Mouse (Mus musculus) urinary bladder, postnatal 25 days (tissue): ENCODE results near the gene Supt6.

Experiments used
- DNase-seq: peaks from one replicate; pipeline ENCODE4 v3.0.0; 2022; ENCODE audit warnings: low spot score

The Supt6 gene

DNA sequence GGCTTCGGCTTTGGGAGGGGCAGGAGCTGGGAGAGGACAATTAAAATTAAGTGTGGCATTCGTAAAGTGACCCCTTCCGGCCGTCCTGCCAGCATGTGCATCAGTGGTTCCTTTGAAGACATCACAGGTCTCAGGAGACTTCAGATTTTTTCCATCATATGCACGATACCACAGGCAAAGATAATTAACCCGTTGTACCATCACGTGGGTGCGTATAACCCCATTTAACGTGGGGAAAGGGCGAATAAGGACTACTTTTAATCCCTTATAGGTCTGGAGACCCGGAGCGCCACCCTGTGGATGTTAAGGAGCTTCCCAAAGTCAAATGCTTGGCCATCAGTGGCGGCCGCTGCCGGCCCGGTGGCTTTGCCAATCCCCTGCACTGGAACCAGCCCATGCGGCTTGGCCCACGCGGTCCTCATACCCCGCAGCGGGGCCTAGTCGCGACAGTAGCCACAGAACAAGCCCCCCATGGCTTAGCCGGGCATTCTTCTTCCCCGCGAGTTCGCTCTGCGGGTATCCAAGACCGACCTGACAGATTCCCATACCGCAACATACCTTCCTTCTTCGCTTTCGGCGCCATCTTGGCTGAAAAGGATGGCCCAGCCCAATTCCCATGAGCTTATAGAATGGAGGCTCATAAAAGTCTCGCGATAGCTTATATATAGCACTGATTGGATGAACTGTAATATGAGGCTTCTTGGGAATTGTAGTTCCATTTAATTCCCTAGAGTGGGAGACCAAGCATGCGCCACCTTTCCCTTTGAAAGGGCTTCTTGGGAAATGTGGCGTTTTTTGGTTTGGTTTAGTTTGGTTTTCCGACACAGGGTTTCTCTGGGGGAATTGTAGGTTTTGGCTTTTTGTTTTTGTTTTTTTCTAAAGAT is 62.6 kb downstream of the Supt6 start, which contains the start of gene Rpl23a:
Gene Rpl23a, minus strand, starts transcription at position 624 of the 884 bp plus-strand sequence.
- peak; percentile 67 for DNase-seq

DNA sequence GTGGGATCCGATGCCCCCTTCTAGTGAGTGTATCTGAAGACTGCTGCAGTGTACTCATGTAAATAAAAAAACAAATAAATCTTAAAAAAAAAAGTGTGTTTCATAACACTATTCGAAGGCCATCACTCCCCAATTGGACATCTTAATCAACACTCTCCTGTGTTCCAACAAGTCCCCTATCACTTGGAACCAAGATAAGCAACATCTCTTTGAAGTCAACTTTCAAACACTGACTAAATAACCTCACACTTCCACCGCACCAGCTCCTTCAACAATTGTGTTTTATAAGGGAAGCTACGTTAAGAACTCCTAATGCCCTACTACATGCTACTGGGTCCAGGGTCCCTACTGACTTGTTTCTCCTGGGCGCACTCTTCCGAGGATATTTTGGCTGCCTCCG is 63.3 kb downstream of the Supt6 start:
- no peak for DNase-seq

GRCm38 (mm10) chr11:78181830-78182357 is 63.9 kb downstream of the Supt6 start:
- no peak for DNase-seq

GRCm38 (mm10) chr11:78180081-78180761 is 65.6 kb downstream of the Supt6 start:
- no peak for DNase-seq

- DNase-seq = no peak
Measured at GRCm38 (mm10) chr11:78179438-78179999, 66.3 kb downstream of the Supt6 start.

- peak; percentile 47 for DNase-seq
Measured at GRCm38 (mm10) chr11:78178859-78179437, 66.8 kb downstream of the Supt6 start.

- DNase-seq = peak; percentile 87
Measured at GRCm38 (mm10) chr11:78177903-78178858, 67.6 kb downstream of the Supt6 start.

DNA sequence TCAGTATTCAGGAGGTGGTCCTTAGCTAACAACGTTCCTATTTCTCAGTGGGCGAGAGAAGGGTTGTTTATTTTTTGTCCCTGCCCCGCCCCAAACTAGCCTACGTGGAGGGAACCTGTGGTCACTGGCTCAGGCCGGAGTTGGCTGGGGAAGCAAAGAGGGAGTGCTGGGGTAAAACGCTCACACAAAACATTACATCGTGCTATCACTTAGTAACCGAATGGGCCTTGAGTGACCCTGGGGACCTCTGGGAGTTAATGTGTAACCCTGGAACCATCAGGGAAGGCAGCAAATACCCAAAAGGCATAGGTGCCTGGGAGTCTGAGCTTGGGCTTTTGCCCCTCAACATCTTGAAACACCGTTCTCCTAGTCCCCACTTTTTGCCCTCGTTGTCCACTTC is 68.3 kb downstream of the Supt6 start:
- no peak for DNase-seq

- no peak for DNase-seq
Measured at GRCm38 (mm10) chr11:78176905-78177331, 68.9 kb downstream of the Supt6 start.

DNA sequence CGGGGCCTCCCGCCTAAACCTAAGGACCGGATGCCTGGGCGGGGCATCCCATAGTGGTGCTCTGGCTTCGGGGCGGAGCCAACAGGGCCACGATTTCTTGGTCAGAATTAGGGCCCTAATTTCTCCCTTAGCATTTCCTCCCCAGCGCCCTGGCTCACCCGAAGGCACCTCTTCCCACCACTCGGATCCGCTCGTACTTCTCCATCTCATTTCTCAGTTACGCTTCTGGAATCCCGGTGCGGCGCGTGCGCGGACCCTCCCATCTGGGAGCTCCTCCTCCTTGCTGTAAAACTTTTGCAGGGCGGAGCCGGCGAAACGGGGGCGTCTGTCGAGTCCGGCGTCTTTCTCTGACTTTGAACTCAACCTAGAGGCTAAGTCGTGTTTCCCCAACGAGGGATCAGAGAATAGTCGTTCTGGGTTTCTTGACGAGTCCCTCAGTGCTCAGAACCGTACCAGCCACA is 69.4 kb downstream of the Supt6 start, which contains the start of the genes Nek8 and Tlcd1:
Gene Nek8, minus strand, starts transcription at position 274 of the 461 bp plus-strand sequence.
Gene Tlcd1, plus strand, starts transcription at position 310 of the 461 bp plus-strand sequence.
- DNase-seq = peak; percentile 90

DNA sequence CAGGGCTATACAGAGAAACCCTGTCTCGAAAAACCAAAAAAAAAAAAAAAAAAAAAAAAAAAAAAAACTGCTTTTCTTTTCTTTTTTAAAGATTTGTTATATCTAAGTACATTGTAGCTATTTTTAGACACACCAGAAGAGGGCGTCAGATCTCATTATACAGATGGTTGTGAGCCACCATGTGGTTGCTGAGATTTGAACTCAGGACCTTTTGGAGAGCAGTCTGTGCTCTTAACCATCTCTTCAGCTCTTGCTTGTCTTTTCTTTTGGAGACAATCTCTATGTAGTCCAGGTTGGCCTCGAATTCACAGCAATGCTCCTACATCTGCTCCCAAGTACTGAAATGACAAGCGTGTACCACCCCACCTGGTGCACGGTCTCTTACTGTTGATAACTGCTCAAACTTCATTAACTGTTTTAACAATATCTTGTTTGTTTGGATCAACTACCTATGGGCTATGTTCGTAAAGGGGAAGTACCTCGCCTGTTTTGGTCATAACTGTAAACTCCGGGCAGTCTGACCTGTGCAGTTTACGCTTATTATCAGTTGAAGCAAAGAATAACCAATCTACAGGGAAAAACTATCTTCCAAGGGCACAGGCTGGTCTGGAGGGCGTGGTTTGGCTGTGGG is 69.9 kb downstream of the Supt6 start:
- no peak for DNase-seq

- no peak for DNase-seq
Measured at GRCm38 (mm10) chr11:78174506-78174905, 71.3 kb downstream of the Supt6 start.

GRCm38 (mm10) chr11:78172748-78173383 is 72.9 kb downstream of the Supt6 start:
- DNase-seq = no peak

GRCm38 (mm10) chr11:78172034-78172747 is 73.6 kb downstream of the Supt6 start:
- no peak for DNase-seq

- DNase-seq = no peak
Measured at GRCm38 (mm10) chr11:78171328-78171727, 74.5 kb downstream of the Supt6 start.

DNA sequence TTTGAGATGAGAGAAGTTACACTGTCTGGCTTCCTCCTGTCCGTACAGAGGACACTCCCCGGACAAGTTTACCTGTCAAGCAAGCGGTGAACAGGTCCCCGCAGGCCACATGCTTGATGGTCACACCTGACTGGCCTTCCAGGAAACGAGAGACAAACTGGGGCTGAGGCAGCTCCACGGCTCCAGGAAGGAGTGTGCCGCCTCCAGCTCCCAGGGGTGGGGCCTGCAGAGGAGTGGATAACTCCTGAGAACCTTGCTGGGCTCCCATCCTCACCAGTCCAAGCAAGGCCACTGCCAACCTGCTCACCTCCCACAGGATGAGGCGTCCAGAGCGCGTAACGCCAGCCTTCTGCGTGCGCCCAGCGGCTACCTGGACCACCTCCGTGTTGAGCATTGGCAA is 75.5 kb downstream of the Supt6 start:
- DNase-seq = no peak

DNA sequence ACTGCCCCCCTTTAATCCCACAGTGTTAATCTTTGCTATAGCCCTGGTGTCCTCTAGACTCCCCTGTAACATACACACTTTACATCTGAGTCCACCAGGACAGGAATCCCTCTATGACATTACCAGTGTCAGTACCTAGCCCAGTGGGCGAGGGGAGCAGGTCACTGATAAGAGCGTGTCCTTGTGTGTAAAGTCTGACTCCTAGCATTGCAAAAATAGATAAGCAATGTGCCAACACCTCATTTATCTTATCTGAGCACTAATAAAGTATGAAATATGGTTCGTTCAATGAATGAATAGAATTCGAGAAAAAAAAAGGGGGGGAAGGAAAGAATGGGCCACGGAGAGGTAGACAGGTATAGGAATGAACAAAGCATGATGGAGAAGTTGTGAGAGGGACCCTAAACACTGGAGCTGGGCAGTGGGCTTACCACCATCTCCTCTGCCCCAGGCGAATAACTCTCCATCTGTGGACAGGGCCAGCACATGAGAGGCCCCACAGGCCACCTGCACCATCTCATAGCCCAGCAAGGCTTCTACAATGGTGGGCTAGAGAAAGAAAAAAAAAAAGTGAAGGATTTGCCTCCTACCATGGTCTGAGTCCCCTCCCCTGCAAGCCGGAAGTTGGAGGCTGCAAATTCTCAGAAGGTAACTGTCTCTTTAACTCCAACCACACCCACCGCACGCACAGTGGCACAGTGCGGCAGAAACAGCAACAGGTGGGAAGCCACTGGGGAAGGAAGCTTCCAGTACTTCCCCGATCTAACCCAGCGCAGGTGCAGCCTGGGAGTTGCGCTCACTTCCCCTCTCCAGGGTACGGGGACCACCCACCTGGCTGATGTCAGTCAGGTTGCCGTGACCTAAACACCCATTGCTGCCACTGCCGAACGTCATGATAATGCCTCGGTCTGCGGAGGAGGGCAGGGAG is 77.0 kb downstream of the Supt6 start:
- DNase-seq = no peak
